Mouse (Mus musculus) Patski (cell line): ENCODE measurements around the gene Srek1ip1. TPM values are rescaled to one million over a fixed set of nuclear protein-coding genes. Genes with fewer than 3 reads are reported as not detected.
A peak's percentile ranks its signal among the peaks of the same experiment; 100 is the strongest.

Source experiments
- ATAC-seq: fragments of 100-300 bp; one replicate; pipeline ENCODE4 v1.8.0; 2021
- CTCF ChIA-PET: fragments of 350-600 bp; sonication (Branson Sonifier 250); formaldehyde crosslinking; loops from one replicate; lab custom pipeline; 2022; ENCODE audit warnings: inconsistent platforms; lab: Charles Lee
- POLR2A ChIA-PET: fragments of 350-600 bp; sonication (Branson Sonifier 250); formaldehyde crosslinking; loops from one replicate; lab custom pipeline; 2022; ENCODE audit warnings: antibody characterized with exemption, inconsistent platforms; lab: Charles Lee
- DNase-seq: peaks from one replicate; pipeline ENCODE4 v3.0.0-alpha.2; 2011; ENCODE audit warnings: low read depth, low spot score
- H3K27me3 ChIP-seq: fragments of 371-371 bp; one replicate; pipeline ENCODE4 v1.5.1; 2021
- CTCF ChIP-seq: fragments of 100-300 bp; IDR thresholded peaks from one replicate; pipeline ENCODE4 v1.5.1; 2021
- in situ Hi-C: fragments of 300-500 bp; cut with MboI; formaldehyde crosslinking; loops from 3 replicates; pipeline ENCODE4 v1.11.1; 2018; ENCODE audit warnings: low pct_unique_long_range_greater_than_20kb, mixed read lengths
- polyA plus RNA-seq: library from polyadenylated mRNA; unstranded; gene quantifications from one replicate; pipeline ENCODE4 v1.2.3, GENCODE M21; 2021

Srek1ip1 gene
- polyA plus RNA-seq, 1 experiment from 2014 or later, result 38.4 TPM

GRCm38 (mm10) chr13:104799566-104800182 is 7.4 kb downstream of the Srek1ip1 start:
- no peaks in the 10 kb centered on the region for H3K27me3 ChIP-seq
- CTCF ChIA-PET, result interaction anchor here (1.4 to 1.9 kb wide), 2 partner anchors 10 to 138 kb away, joined by 4 read pairs; no protein-coding TSS in a partner anchor
- TF ChIP-seq CTCF, result no peak
- POLR2A ChIA-PET, result no interaction called here
- DNase-seq (no peak), ATAC-seq (no peak)
- in situ Hi-C loops, result loop anchor here (5.0 kb wide), 1 partner anchor 512 kb away; the partner anchor contains the start of gene Adamts6

DNA sequence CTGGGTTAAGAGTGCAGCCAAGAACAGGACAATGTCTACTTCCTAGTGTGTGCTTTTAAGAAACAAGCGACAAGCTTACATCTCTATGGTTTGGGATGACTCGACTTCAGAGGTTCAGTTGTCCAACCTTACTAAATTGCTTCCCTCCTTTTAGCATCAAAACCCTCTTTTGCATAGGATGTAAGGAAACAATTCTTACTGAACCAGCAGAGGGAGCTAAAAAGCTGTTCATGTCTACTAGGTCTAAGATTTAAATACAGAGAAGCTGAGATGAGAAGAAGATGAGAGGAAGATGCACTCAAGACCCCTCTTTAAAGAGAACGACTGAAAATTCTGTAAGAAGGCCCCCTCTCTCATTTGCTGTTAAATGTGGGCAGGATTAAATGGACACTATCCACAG is 13.4 kb downstream of the Srek1ip1 start:
- DNase-seq (no peak), ATAC-seq (no peak)
- POLR2A ChIA-PET, result interaction anchor here (0.7 kb wide), 1 partner anchor 124 kb away, joined by 3 read pairs; no protein-coding TSS in a partner anchor
- in situ Hi-C loops, result no loop called here
- TF ChIP-seq CTCF, result peak; percentile 58
- CTCF ChIA-PET, result interaction anchor here (0.9 to 2.6 kb wide), 17 partner anchors 8 to 587 kb away, joined by 3 to 28 read pairs (median 4); no protein-coding TSS in a partner anchor
- no peaks in the 10 kb centered on the region for H3K27me3 ChIP-seq

- in situ Hi-C loops, result no loop called here
- CTCF ChIA-PET, result interaction anchor here (1.9 kb wide), 1 partner anchor 10 kb away, joined by 6 read pairs; no protein-coding TSS in a partner anchor
- no peaks in the 10 kb centered on the region for H3K27me3 ChIP-seq
- no peak for ATAC-seq
- DNase-seq, result peak; percentile 15
- TF ChIP-seq CTCF, result no peak
- POLR2A ChIA-PET, result no interaction called here
Measured at GRCm38 (mm10) chr13:104816270-104816634, 24.0 kb downstream of the Srek1ip1 start.

- POLR2A ChIA-PET, result no interaction called here
- DNase-seq (peak; percentile 70), ATAC-seq (peak; percentile 89)
- no peak for TF ChIP-seq CTCF
- CTCF ChIA-PET, result no interaction called here
- in situ Hi-C loops, result no loop called here
- no peaks in the 10 kb centered on the region for H3K27me3 ChIP-seq
Measured at GRCm38 (mm10) chr13:104816635-104817571, 24.6 kb downstream of the Srek1ip1 start, which contains the start of gene Cwc27. Gene Cwc27, minus strand, starts transcription at chr13:104817142.

DNA sequence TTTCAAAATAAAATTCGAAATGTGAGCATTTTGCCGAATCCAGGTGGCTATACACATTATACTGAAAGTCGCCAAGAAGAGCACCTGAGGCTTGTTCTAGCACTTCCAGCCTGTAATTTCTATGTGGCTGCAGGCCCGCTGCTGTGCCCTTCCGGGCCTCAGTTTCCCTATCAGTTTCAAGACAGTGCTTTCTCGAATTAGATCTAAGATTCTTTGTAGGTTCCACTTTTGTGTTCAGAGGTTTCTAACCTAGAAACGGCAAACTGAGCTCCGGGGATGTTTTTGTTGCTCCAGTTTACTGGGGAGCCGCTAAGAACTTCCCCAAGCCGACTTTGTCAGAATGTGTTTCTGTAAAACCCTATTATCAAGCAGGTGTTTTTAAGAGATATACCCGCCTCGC is 25.4 kb downstream of the Srek1ip1 start:
- in situ Hi-C loops, result no loop called here
- POLR2A ChIA-PET, result no interaction called here
- no peak for ATAC-seq
- no peaks in the 10 kb centered on the region for H3K27me3 ChIP-seq
- DNase-seq, result no peak
- no peak for TF ChIP-seq CTCF
- CTCF ChIA-PET, result interaction anchor here (1.1 to 2.0 kb wide), 2 partner anchors 12 to 567 kb away, joined by 4 to 9 read pairs; no protein-coding TSS in a partner anchor

DNA sequence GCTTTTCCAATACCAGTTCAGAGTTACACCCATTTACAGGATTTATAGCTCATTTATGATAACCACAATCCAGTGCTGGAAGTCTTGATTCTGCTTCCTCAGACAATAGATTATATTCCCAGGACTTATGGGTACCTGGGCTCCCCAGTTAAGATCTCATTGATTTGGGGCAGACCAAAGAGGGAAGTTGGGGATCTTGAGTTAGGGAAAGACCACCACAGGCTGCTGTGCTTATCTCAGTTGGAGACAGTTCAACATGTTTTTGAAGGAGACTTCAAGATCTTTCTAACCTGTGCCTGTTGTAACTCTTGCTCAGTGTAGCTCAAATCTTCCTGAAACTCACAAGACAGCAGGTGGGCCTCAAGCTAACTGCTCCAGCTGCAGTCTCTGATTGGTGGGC is 28.9 kb downstream of the Srek1ip1 start:
- no peak for TF ChIP-seq CTCF

DNA sequence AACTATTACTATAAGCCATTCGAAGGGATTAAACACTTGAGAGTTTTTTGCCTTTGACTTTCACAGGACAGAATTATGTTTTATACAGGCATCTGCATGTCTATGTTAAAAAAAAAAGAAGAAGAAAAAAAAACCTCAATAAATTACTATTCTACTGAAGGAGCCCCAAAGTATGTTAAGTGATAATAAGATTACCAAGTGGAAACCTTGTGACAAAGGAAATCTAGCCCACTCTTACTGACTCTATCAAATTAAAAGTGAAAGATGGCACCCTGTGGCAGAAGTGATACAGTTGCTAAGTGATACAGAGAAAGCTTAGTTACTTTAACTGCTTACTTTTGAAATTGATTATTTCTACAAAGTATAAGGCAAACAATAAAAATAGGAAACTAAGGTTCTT is 29.6 kb downstream of the Srek1ip1 start:
- DNase-seq (no peak), ATAC-seq (no peak)
- no peak for TF ChIP-seq CTCF
- ChIA-PET CTCF (no interaction called here), POLR2A (no interaction called here)
- in situ Hi-C loops, result no loop called here
- no peaks in the 10 kb centered on the region for H3K27me3 ChIP-seq

More for the DNA sequence above, 28.9 kb downstream of the Srek1ip1 start:
- ATAC-seq, result no peak
- in situ Hi-C loops, result no loop called here
- ChIA-PET POLR2A (no interaction called here), CTCF (interaction anchor here (0.8 to 1.4 kb wide), 2 partner anchors 12 to 15 kb away, joined by 3 read pairs; no protein-coding TSS in a partner anchor)
- DNase-seq, result no peak
- H3K27me3 ChIP-seq, result no peaks in the 10 kb centered on the region

GRCm38 (mm10) chr13:104822411-104822838 is 30.1 kb downstream of the Srek1ip1 start:
- no peak for DNase-seq

GRCm38 (mm10) chr13:104825470-104825869 is 33.2 kb downstream of the Srek1ip1 start:
- ATAC-seq (no peak), DNase-seq (no peak)
- CTCF ChIA-PET, result interaction anchor here (1.0 to 1.3 kb wide), 2 partner anchors 16 to 69 kb away, joined by 3 read pairs; no protein-coding TSS in a partner anchor
- in situ Hi-C loops, result no loop called here
- no peak for TF ChIP-seq CTCF
- POLR2A ChIA-PET, result no interaction called here
- H3K27me3 ChIP-seq, result no peaks in the 10 kb centered on the region

More at GRCm38 (mm10) chr13:104822411-104822838, 30.1 kb downstream of the Srek1ip1 start:
- in situ Hi-C loops, result no loop called here
- ChIA-PET POLR2A (no interaction called here), CTCF (no interaction called here)
- TF ChIP-seq CTCF, result no peak
- no peaks in the 10 kb centered on the region for H3K27me3 ChIP-seq
- ATAC-seq, result no peak

DNA sequence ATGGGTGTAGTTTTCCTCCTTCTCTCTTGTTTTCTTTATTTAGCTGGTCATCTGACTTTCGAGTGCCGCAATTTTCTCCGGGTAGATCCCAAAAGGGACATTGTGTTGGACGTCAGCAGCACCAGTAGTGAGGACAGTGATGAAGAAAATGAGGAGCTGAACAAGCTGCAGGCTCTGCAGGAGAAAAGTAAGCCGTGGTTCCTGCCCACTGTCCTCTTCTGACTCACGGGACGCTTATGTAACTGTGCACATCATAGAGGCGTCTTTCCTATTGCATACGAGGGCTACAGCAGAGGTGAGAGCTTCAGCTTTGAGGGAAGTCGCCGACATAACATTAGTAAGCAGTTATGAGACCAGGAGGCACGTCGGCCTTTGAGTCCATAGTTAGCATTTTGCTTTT is 40.5 kb downstream of the Srek1ip1 start:
- POLR2A ChIA-PET, result no interaction called here
- no peaks in the 10 kb centered on the region for H3K27me3 ChIP-seq
- TF ChIP-seq CTCF, result no peak
- DNase-seq (no peak), ATAC-seq (no peak)
- CTCF ChIA-PET, result interaction anchor here (0.8 kb wide), 1 partner anchor 12 kb away, joined by 3 read pairs; no protein-coding TSS in a partner anchor
- in situ Hi-C loops, result no loop called here
